Mouse (Mus musculus) lung, postnatal 10 days (tissue): ENCODE measurements around the gene Lpin3.

Experiments
- DNase-seq: peaks from one replicate; pipeline ENCODE4 v3.0.0; 2021

The Lpin3 gene

DNA sequence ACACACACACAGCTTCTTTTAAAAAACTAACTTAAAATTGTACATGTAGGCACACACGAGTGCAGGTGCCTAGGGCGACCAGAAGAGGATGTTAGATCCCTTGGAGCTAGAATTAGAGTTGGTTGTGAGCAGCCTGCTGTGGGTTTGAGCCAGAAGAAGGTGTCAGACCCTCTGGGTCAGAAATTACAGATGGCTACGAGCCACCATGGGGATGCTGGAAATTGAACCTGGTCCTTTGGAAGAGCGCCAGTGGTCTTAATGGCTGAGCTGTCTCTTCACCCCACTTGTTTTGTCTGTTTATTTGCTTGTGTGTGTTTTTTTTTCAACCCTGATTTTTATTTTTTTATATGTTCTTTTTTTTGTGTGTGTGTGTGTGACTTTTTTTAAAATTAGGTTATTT lies 54.0 kb downstream of the Lpin3 start:
- no peak for DNase-seq

DNA sequence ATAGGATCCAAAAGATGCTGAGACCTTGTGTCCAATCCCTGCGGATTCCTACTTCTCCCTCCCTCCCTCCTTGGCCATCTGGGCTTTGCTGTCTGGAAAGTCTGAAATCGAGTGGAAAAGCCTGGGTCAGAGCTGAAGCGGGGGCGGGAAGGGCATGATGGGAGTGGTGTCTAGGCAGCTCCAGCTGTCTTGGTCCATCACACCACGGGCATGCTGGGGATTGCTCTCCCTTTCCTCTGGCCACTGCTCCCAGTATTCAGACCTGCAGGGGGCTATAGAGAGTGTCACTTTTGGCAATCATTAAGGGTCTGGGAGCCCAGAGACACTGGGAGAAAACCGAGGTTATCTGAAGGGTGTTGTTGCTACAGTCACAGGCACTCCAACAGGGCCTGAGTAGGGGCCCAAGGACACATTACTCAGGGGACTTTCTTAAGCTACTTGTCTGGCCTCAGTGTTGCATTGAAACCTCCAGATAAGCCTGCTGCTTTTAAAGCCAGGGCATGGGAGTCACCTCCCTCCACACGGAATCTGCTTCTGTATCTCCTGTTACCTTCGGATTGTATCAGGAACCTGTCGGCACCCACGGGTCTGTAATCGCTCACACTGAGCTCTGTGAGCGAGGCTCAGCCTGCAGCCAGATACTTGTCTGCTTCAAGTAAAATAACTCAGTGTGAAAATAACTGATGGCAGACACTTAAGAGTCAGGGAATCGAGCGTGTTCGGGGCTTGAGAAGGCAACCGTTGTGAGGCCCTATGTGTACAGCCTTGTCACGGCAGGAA lies 60.6 kb downstream of the Lpin3 start:
- peak; percentile 57 for DNase-seq

DNA sequence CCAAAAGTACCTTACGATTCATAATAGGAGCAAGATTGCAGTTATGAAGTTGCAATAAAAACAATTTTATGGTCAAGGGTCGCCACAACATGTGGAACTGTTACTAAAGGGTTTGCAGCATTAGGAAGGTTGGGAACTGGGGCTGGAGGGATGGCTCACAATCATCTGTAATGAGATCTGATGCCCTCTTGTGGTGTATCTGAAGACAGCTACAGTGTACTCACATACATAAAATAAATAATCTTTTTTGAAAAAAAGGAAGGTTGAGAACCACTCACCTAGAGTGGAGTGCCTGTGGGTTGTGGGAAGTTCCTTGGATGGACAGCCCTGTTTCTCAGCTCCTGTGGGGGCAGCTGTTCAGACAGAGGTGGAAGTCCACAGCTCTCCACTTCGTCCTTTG lies 62.0 kb downstream of the Lpin3 start:
- DNase-seq = no peak

DNA sequence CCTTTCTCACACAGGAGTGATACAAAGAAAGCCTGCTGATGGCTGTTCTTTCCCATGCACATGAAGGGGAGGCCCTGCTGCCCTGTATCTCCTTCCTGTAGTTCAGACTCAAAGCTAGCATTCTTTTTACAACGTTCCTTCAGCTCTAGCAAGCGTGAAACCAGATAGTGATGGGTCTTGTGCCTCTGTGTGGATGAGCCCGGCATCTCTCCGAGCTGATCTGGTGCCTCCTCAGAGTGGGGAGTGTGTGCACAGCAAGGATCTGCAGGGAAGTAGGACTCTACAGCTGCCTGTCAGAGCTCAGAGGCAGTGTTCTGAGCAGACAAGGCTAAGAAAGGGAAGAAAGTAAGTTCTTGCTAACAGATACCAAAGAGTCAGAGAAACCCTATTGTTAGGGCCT lies 71.1 kb downstream of the Lpin3 start:
- DNase-seq = no peak

DNA sequence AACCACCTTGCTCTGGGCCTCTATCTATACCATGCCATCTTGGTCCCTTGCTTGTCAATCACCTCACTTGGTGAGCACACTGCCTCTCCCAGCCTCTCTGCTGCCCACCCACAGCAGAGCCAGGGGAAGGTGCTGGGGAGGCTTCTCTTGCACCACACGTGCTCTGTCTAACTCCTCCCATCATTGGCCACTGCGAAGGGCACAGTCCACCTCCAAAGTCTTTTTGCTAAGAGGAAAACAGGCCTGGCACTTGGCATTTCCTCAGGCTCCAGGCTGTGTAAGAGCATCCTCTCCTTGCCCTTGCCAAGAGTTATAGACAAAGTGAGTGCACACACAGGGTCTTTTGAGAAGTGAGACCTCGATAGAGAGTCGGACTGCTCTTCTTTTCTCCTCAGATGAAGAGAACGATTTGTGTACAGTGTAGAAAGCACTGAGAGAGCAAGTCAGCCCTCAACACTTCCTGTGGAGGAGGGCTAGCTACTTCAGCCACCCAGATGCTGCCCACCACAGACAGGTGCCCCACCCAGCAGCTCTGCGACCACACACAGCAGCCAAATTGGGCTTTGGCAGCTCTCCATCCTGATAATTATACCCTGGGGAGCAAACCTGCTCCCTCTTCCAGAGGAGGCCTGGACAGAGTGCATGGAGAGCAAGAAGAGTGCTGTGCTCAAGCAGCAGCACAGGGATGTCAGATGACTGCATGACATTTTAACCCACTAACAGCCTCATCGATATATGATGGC lies 72.8 kb downstream of the Lpin3 start:
- DNase-seq = no peak

DNA sequence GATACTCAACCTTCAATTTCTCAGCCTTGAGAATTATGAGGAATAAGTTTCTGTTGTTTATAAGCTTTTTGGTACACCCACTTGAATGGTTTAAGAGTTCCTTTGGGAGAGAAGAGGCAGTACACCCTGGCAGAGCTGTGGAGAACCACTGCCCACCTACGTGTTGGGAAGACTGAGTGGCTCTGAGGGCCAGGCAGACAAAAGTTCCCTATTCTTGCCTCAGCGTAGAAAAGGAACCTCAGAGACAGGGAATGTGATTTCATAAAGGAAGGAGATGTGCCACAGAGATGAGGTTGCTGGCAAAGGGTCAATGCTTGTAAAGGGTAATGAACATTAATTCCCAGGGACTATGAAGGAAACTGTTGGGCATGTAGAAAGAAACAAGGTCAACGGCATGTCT lies 74.1 kb downstream of the Lpin3 start:
- DNase-seq = no peak

DNA sequence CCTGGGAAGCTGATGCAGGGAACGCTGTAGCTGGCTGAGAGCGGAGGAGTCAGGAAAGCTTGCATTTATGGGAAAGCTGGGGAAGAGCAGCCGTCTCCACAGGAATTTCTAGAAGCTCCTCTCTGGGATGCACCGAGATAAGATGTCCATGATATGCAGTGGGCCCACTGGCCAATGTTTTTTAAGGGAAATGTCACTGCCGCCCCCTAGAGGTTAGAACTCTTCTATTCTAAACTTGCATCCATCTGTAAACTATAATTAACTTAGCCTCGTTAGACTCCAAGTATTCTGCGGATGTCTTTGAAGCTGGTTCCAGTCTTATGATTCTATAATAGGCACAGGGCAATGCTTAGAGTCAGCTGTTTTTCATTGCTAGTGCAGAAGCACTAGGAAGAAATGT lies 74.9 kb downstream of the Lpin3 start:
- peak; percentile 39 for DNase-seq
